In genomic region chr16:49836634-49837164, GRCm38 (mm10) we compare ENCODE assay signal across 17 mouse cellular contexts. TPM values are rescaled to one million over a fixed set of nuclear protein-coding genes. Genes with fewer than 3 reads are reported as not detected.
DNase-seq lines count a peak whose midpoint lies in the region; ATAC-seq lines count a peak whose summit lies in the region.
"Had no signal": no experiment of that assay in that cellular context is flagged by ENCODE, and none has a peak within 500 bp of the region (broad histone marks: within the 10 kb centered on the region; RNA-seq: fewer than 3 reads in every experiment).

No protein-coding gene starts in this region.

- intact Hi-C loops in left cerebral cortex, postnatal 36 days (cut with DNase I), result no loop called here

- peak; percentile 90 for DNase-seq in 416B (ENCODE audit: low read depth)
- DNase-seq in CD4-positive helper T cell, adult 2 months (ENCODE audit: low read depth, low spot score), result peak; percentile 28
- peak; percentile 48 for DNase-seq in induced T-regulatory cell, adult 2 months (ENCODE audit: low read depth)
- DNase-seq in left cerebral cortex, postnatal 36 days (ENCODE audit: low spot score in 2 of 2), result no peak
- DNase-seq in left cerebral cortex, adult 9 months (ENCODE audit: low spot score in 2 of 2), result no peak
- DNase-seq in kidney, adult 11 months, result no peak
- DNase-seq: adrenal gland, postnatal 36 days; cerebellum, adult 18-20 months; cerebellum, postnatal 25 days; forebrain, postnatal 0 days; layer of hippocampus, postnatal 36 days; left cerebral cortex, postnatal 4 days; midbrain, embryonic 14.5 days; right cerebral cortex, postnatal 14 days; thymus, adult 18-20 months had no signal

- peak; percentile 46 for ATAC-seq in megakaryocyte, adult 5-6 weeks (ENCODE audit: poor library complexity, severe bottlenecking)
- ATAC-seq: forebrain, postnatal 0 days; intestine, embryonic 16.5 days had no signal

RNA-seq across cellular contexts. Expression of gene Cd47, which starts 36.4 kb away (rescaled TPM):
- 343 and 360 TPM in 2 replicates for total RNA-seq in megakaryocyte, adult 5-6 weeks (2015)
- 145 and 164 TPM in 2 replicates for total RNA-seq in megakaryocyte, adult 5-6 weeks (2017)
- total RNA-seq in left cerebral cortex, postnatal 36 days (2021), result 100 to 1,000 TPM; 234 to 245 TPM

Comparison
In these comparisons a context has a peak if more than half of its experiments do, and no peak if none do; other contexts are left out.
1. DNase-seq: peak in 416B (single experiment), CD4-positive helper T cell, adult 2 months (single experiment) and induced T-regulatory cell, adult 2 months (single experiment); none in left cerebral cortex, postnatal 36 days (0 of 2), left cerebral cortex, adult 9 months (0 of 2) and kidney, adult 11 months (single experiment).